Mouse (Mus musculus) lung, postnatal 0 days (tissue): ENCODE measurements at regions not wholly inside any gene's neighbourhood (a gene's known extent, or its start where the extent isn't known, plus 50 kb on each side); places are given as distances from the start of the nearest gene placed in this dataset.

Experiments used
- CTCF ChIP-seq: IDR thresholded peaks from 2 replicates; pipeline ENCODE4 v1.5.1; 2016; ENCODE audit warnings: antibody characterized with exemption, mild to moderate bottlenecking
- EP300 ChIP-seq: IDR thresholded peaks from 2 replicates; pipeline ENCODE4 v1.6.1; 2016; ENCODE audit warnings: antibody characterized with exemption, mild to moderate bottlenecking, control low read depth

GRCm38 (mm10) chr3:41949404-41949803 lies 207.0 kb downstream of the D3Ertd751e start:
- no peak for TF ChIP-seq CTCF
- TF ChIP-seq EP300, result no peak
